23 mouse cellular contexts compared by ENCODE assay signal in the genomic region with DNA sequence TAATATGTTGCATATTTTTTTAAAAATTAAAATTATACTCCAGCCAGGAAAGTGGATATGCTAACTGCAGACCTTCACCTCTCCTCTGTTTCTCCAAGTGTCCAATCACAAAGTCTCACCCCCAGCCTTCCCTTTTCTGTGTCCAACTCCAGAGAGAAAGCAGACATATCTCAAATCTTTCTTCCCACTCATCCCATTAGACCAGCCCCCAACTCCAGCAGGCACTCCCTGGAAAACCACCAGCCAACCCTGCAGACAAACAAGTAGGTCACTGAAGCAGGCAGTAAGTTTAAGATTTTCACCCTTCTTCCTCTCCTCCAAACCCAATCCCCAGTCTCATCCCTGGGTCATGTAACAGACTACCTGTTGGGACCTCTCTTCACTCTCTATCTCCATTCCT.
DNase-seq lines count a peak whose midpoint lies in the region; TF ChIP-seq lines count a peak whose summit lies in the region.
"Had no signal": no experiment of that assay in that cellular context is flagged by ENCODE, and none has a peak within 500 bp of the region (broad histone marks: within the 10 kb centered on the region; RNA-seq: fewer than 3 reads in every experiment).

No protein-coding gene starts in this region.

- intact Hi-C loops in gastrocnemius, postnatal 36 days (cut with DNase I) = no loop called here

- peak; percentile 68 for DNase-seq in 3T3-L1 (ENCODE audit: low read depth, low spot score)
- DNase-seq in NIH3T3 (ENCODE audit: low read depth) = peak; percentile 82
- peak; percentile 0 for DNase-seq in yolk sac, embryonic 10.5 days (ENCODE audit: low spot score)
- no peak for DNase-seq in adrenal gland, adult 18-20 months (ENCODE audit: low spot score in 2 of 2)
- DNase-seq in spleen, adult 12 weeks (ENCODE audit: low spot score) = no peak
- DNase-seq in gastrocnemius, postnatal 36 days = no peak
- DNase-seq: adrenal gland, adult 2 months; adrenal gland, postnatal 10 days; adrenal gland, postnatal 25 days; B cell, adult 2 months; cerebellum, adult 11 months; cerebellum, adult 18-20 months; cerebellum, adult 8-10 months; cerebellum, adult 9-11 months; cerebellum, postnatal 14 days; cerebellum, postnatal 36 days; embryo, embryonic 11 days; forebrain, postnatal 0 days had no signal

- H3K4me3 ChIP-seq in embryonic fibroblast, embryonic 13.5 days (ENCODE audit: insufficient read depth, low read length) = no peak overlapping the region
- H3K4me3 ChIP-seq: embryonic facial prominence, embryonic 13.5 days; embryonic facial prominence, embryonic 15.5 days; forebrain, embryonic 13.5 days; forebrain, embryonic 15.5 days had no signal

- H3K27ac ChIP-seq in embryonic fibroblast, embryonic 13.5 days (ENCODE audit: insufficient read depth, low read length) = peak overlapping the region; percentile 52
- H3K27ac ChIP-seq: embryonic facial prominence, embryonic 13.5 days; embryonic facial prominence, embryonic 15.5 days; forebrain, embryonic 13.5 days; forebrain, embryonic 15.5 days had no signal

- H3K4me1 ChIP-seq in embryonic fibroblast, embryonic 13.5 days (ENCODE audit: control insufficient read depth, insufficient read depth, low read length) = peaks cover 5% of the 10 kb centered on the region; the same call in 1 of the 2 replicates
- H3K4me1 ChIP-seq: embryonic facial prominence, embryonic 13.5 days; embryonic facial prominence, embryonic 15.5 days; forebrain, embryonic 13.5 days; forebrain, embryonic 15.5 days had no signal

- no peak for TF ChIP-seq POLR2A in embryonic fibroblast, embryonic 13.5 days (IDR thresholded peaks at IDR 0.05; ENCODE audit: low read depth, low read length)

- no peak for TF ChIP-seq CTCF in embryonic fibroblast, embryonic 13.5 days (IDR thresholded peaks at IDR 0.05; ENCODE audit: borderline replicate concordance, insufficient read depth, low read length)

Comparison
In these comparisons a context has a peak if more than half of its experiments do, and no peak if none do; other contexts are left out.
1. DNase-seq: peak in 3T3-L1 (single experiment), NIH3T3 (single experiment) and yolk sac, embryonic 10.5 days (single experiment); none in adrenal gland, adult 18-20 months (0 of 2), spleen, adult 12 weeks (single experiment) and gastrocnemius, postnatal 36 days (0 of 2).